Mouse (Mus musculus): ENCODE measurements at regions not wholly inside any gene's neighbourhood (a gene's known extent, or its start where the extent isn't known, plus 50 kb on each side); places are given as distances from the start of the nearest gene placed in this dataset.

GRCm38 (mm10) chr15:88202736-88203135 lies 397.4 kb upstream of the Zdhhc25 start:
- no peak for DNase-seq (ENCODE audit: inconsistent ontology term)

GRCm38 (mm10) chr15:88213356-88213755 lies 386.7 kb upstream of the Zdhhc25 start:
- no peak for DNase-seq (ENCODE audit: inconsistent ontology term)

- no peak for DNase-seq (ENCODE audit: inconsistent ontology term)
These were observed 385.8 kb upstream of the Zdhhc25 start for GRCm38 (mm10) chr15:88214286-88214685.

GRCm38 (mm10) chr15:88229456-88229855 lies 370.6 kb upstream of the Zdhhc25 start:
- no peak for DNase-seq (ENCODE audit: inconsistent ontology term)

- DNase-seq (ENCODE audit: inconsistent ontology term): no peak
These were observed 355.5 kb upstream of the Zdhhc25 start for GRCm38 (mm10) chr15:88244606-88245005.

GRCm38 (mm10) chr15:88245496-88246246 lies 354.4 kb upstream of the Zdhhc25 start:
- DNase-seq (ENCODE audit: inconsistent ontology term): no peak

GRCm38 (mm10) chr15:88247974-88248625 lies 352.0 kb upstream of the Zdhhc25 start:
- DNase-seq (ENCODE audit: inconsistent ontology term): peak; percentile 74

GRCm38 (mm10) chr15:88288051-88288450 lies 312.1 kb upstream of the Zdhhc25 start:
- DNase-seq (ENCODE audit: inconsistent ontology term): peak; percentile 58

- DNase-seq (ENCODE audit: inconsistent ontology term): peak; percentile 1
These were observed 311.4 kb upstream of the Zdhhc25 start for GRCm38 (mm10) chr15:88288696-88289095.

GRCm38 (mm10) chr15:88290740-88291363 lies 309.2 kb upstream of the Zdhhc25 start:
- DNase-seq (ENCODE audit: inconsistent ontology term): no peak

GRCm38 (mm10) chr15:88299061-88299460 lies 301.0 kb upstream of the Zdhhc25 start:
- DNase-seq (ENCODE audit: inconsistent ontology term): no peak

GRCm38 (mm10) chr15:88311158-88311557 lies 288.9 kb upstream of the Zdhhc25 start:
- peak; percentile 47 for DNase-seq (ENCODE audit: inconsistent ontology term)

- peak; percentile 57 for DNase-seq (ENCODE audit: inconsistent ontology term)
These were observed 285.2 kb upstream of the Zdhhc25 start for GRCm38 (mm10) chr15:88314810-88315459.

- DNase-seq (ENCODE audit: inconsistent ontology term): no peak
These were observed 282.1 kb upstream of the Zdhhc25 start for GRCm38 (mm10) chr15:88318048-88318447.

GRCm38 (mm10) chr15:88319527-88319926 lies 280.6 kb upstream of the Zdhhc25 start:
- DNase-seq (ENCODE audit: inconsistent ontology term): no peak

- DNase-seq (ENCODE audit: inconsistent ontology term): no peak
These were observed 276.3 kb upstream of the Zdhhc25 start for GRCm38 (mm10) chr15:88323584-88324375.

GRCm38 (mm10) chr15:88325108-88325507 lies 275.0 kb upstream of the Zdhhc25 start:
- DNase-seq (ENCODE audit: inconsistent ontology term): no peak

GRCm38 (mm10) chr15:88353206-88353605 lies 246.9 kb upstream of the Zdhhc25 start:
- DNase-seq (ENCODE audit: inconsistent ontology term): no peak

- peak; percentile 91 for DNase-seq (ENCODE audit: inconsistent ontology term)
These were observed 239.6 kb upstream of the Zdhhc25 start for GRCm38 (mm10) chr15:88360375-88361035.

GRCm38 (mm10) chr15:88361351-88361750 lies 238.8 kb upstream of the Zdhhc25 start:
- peak; percentile 58 for DNase-seq (ENCODE audit: inconsistent ontology term)

- no peak for DNase-seq (ENCODE audit: inconsistent ontology term)
These were observed 237.1 kb upstream of the Zdhhc25 start for GRCm38 (mm10) chr15:88362966-88363365.
